Mouse (Mus musculus) heart, embryonic 14.5 days (tissue): ENCODE data around the gene Aftph. TPM values are rescaled to one million over a fixed set of nuclear protein-coding genes. Genes with fewer than 3 reads are reported as not detected.

Experiments used
- ATAC-seq: fragments of 200-750 bp; cut with Nextera tagmentation; 2 replicates; pipeline ENCODE4 v1.8.0; 2017; ENCODE audit warnings: low read depth, moderate TSS enrichment; ENCODE audit not compliant: insufficient number of reproducible peaks, insufficient read depth, low FRiP score
- H3K27ac ChIP-seq, 2 experiments: fragments of 200-500 bp in 1 of 2; fragments of 300-500 bp in 1 of 2; sonication (generic) in 1 of 2; replicated peaks in 1 of 2; 2 replicates each; pipeline ENCODE4 v1.5.1; 2012 to 2014; ENCODE audit warnings: low read depth in 2 of 2, low read length in 2 of 2, control low read depth in 1 of 2, mild to moderate bottlenecking in 1 of 2, mixed read lengths in 1 of 2; ENCODE audit not compliant: control insufficient read depth in 1 of 2, insufficient read depth in 1 of 2
- H3K27me3 ChIP-seq: fragments of 300-500 bp; sonication (generic); 2 replicates; pipeline ENCODE4 v1.6.1; 2014; ENCODE audit warnings: mild to moderate bottlenecking, low read length, control low read depth; ENCODE audit not compliant: control insufficient read depth, insufficient read depth
- H3K36me3 ChIP-seq: fragments of 300-500 bp; sonication (generic); 2 replicates; pipeline ENCODE4 v1.6.1; 2014; ENCODE audit warnings: mild to moderate bottlenecking, control low read depth, low read length, mixed read lengths; ENCODE audit not compliant: control insufficient read depth, insufficient read depth
- H3K4me1 ChIP-seq, 2 experiments: fragments of 200-500 bp in 1 of 2; fragments of 300-500 bp in 1 of 2; sonication (generic) in 1 of 2; 2 replicates each; pipeline ENCODE4 v1.6.1; 2012 to 2014; ENCODE audit warnings: low read length in 2 of 2, control low read depth in 1 of 2, mixed read lengths in 1 of 2; ENCODE audit not compliant: control insufficient read depth in 2 of 2, insufficient read depth in 2 of 2
- H3K4me2 ChIP-seq: fragments of 300-500 bp; sonication (generic); 2 replicates; pipeline ENCODE4 v1.6.1; 2014; ENCODE audit warnings: mild to moderate bottlenecking, low read length
- H3K4me3 ChIP-seq, 2 experiments: fragments of 200-500 bp in 1 of 2; fragments of 300-500 bp in 1 of 2; sonication (generic) in 1 of 2; 2 replicates each; pipeline ENCODE4 v1.5.1; 2012 to 2014; ENCODE audit warnings: low read length in 2 of 2, mild to moderate bottlenecking in 2 of 2, control low read depth in 1 of 2, low read depth in 1 of 2, moderate library complexity in 1 of 2; ENCODE audit not compliant: control insufficient read depth in 1 of 2, insufficient read depth in 1 of 2
- H3K9ac ChIP-seq: fragments of 300-500 bp; sonication (generic); 2 replicates; pipeline ENCODE4 v1.6.1; 2014; ENCODE audit warnings: mild to moderate bottlenecking, low read length
- H3K9me3 ChIP-seq: fragments of 300-500 bp; sonication (generic); 2 replicates; pipeline ENCODE4 v1.6.1; 2016; ENCODE audit warnings: low read length, control low read depth; ENCODE audit not compliant: control insufficient read depth
- WGBS: fragments of 180-500 bp; shearing (Covaris S2); extraction: QIAGEN DNeasy Blood & Tissue Kit; methylation state at CpG from one replicate; pipeline ENCODE4 v1.1.7; 2014; 5-methylcytosine and 5-hydroxymethylcytosine counted together
- polyA plus RNA-seq: library from polyadenylated mRNA; unstranded; fragments of >200 nt; fragmentation: Nextera tagmentation; extraction: Ambion mirVana; gene quantifications from 2 replicates; pipeline ENCODE4 v1.2.1, GENCODE M21; 2014

The Aftph gene
- polyA plus RNA-seq, 1 experiment from 2014 or later, result 11.2 TPM

DNA sequence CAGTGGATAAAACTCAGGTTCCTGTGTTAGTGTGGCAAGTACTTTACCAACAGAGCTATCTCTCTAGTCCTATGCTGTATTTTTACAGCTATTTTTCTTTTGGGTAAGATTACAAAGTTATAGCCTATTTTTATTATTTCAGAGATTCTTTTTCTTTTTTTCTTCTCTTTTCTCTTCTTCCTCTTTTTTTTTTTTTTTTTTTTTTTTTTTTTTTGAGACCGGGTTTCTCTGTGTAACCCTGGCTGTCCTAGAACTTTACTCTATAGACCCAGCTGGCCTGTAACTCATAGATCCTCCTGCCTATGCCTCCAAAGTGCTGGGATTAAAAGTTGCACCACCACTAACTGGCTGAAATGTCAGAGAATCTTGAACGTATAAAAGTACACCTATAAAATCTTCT is 13.3 kb downstream of the Aftph start:
- Histone ChIP-seq H3K27ac (no peak overlapping the region), H3K36me3 (peaks cover 26% of the 10 kb centered on the region), H3K9ac (no peak overlapping the region), H3K4me3 (no peak overlapping the region), H3K9me3 (no peaks in the 10 kb centered on the region), H3K4me1 (no peaks in the 10 kb centered on the region), H3K4me2 (no peak overlapping the region), H3K27me3 (no peaks in the 10 kb centered on the region)
- no peak for ATAC-seq
- 99% methylated on average over 2 of the region's 2 CpGs for WGBS

GRCm38 (mm10) chr11:20723572-20723971 is 17.8 kb downstream of the Aftph start:
- Histone ChIP-seq H3K4me3 (no peak overlapping the region), H3K9ac (no peak overlapping the region), H3K9me3 (no peaks in the 10 kb centered on the region), H3K27me3 (no peaks in the 10 kb centered on the region), H3K4me1 (no peaks in the 10 kb centered on the region), H3K36me3 (peaks cover 33% of the 10 kb centered on the region), H3K27ac (no peak overlapping the region), H3K4me2 (no peak overlapping the region)
- no peak for ATAC-seq
- 74% methylated on average over 5 of the region's 5 CpGs for WGBS

- no peak for ATAC-seq
- no peak overlapping the region for H3K4me3 ChIP-seq
- H3K27me3 ChIP-seq, result no peaks in the 10 kb centered on the region
- H3K9me3 ChIP-seq, result no peaks in the 10 kb centered on the region
- H3K4me1 ChIP-seq, result 0 out of 4 replicates have a peak, but pooled peaks cover 0 to 7% of the 10 kb centered on the region in 2 experiments
- H3K4me2 ChIP-seq, result no peak overlapping the region
- WGBS, result 73% methylated on average over 9 of the region's 9 CpGs
- H3K27ac ChIP-seq, result no peak overlapping the region
- no peak overlapping the region for H3K9ac ChIP-seq
- H3K36me3 ChIP-seq, result peaks cover 13% of the 10 kb centered on the region
Measured at GRCm38 (mm10) chr11:20712068-20712671, 29.2 kb downstream of the Aftph start.

GRCm38 (mm10) chr11:20691000-20691399 is 50.4 kb downstream of the Aftph start:
- no peak for ATAC-seq
- 6% methylated on average over 4 of the region's 4 CpGs for WGBS
- no peaks in the 10 kb centered on the region for H3K27me3 ChIP-seq

GRCm38 (mm10) chr11:20681679-20682078 is 59.7 kb downstream of the Aftph start:
- Histone ChIP-seq H3K36me3 (peaks cover 19% of the 10 kb centered on the region; the same call in 1 of the 2 replicates), H3K9ac (no peak overlapping the region), H3K4me1 (no peaks in the 10 kb centered on the region), H3K9me3 (no peaks in the 10 kb centered on the region), H3K4me3 (no peak overlapping the region), H3K27me3 (no peaks in the 10 kb centered on the region), H3K4me2 (no peak overlapping the region), H3K27ac (no peak overlapping the region)
- WGBS, result 76% methylated on average over 5 of the region's 5 CpGs
- ATAC-seq, result no peak

More at GRCm38 (mm10) chr11:20691000-20691399, 50.4 kb downstream of the Aftph start:
- Histone ChIP-seq H3K9me3 (no peaks in the 10 kb centered on the region), H3K4me3 (no peak overlapping the region), H3K36me3 (peaks cover 27% of the 10 kb centered on the region; the same call in 1 of the 2 replicates), H3K27ac (no peak overlapping the region), H3K4me1 (no peaks in the 10 kb centered on the region), H3K9ac (no peak overlapping the region), H3K4me2 (no peak overlapping the region)

DNA sequence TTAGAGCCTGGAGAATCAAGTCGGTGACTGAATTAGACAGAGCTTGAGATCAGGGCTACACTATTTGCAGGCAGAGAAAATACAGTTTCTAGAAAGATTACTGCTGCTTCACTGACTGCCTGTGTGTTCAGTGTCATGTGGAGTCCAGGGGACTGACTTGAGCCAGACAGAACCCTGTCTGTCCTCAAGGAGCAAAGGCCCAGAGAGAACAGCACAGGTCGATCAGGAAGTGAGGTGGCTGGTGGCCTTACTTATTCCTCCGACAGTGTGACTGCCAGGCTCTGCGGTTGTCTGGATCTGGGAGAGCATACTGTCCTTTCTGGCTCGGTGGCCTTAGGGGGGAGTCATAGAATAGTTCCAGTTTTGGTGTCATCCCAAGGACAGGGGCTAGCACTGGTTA is 60.6 kb downstream of the Aftph start:
- Histone ChIP-seq H3K4me3 (no peak overlapping the region), H3K4me2 (no peak overlapping the region), H3K36me3 (peaks cover 13% of the 10 kb centered on the region; the same call in 1 of the 2 replicates), H3K27me3 (no peaks in the 10 kb centered on the region), H3K4me1 (no peaks in the 10 kb centered on the region), H3K9me3 (no peaks in the 10 kb centered on the region), H3K27ac (no peak overlapping the region), H3K9ac (no peak overlapping the region)
- 75% methylated on average over 5 of the region's 5 CpGs for WGBS
- ATAC-seq, result no peak

GRCm38 (mm10) chr11:20679396-20679795 is 62.0 kb downstream of the Aftph start:
- ATAC-seq, result no peak
- H3K9me3 ChIP-seq, result no peaks in the 10 kb centered on the region
- 82% methylated on average over 2 of the region's 2 CpGs for WGBS

DNA sequence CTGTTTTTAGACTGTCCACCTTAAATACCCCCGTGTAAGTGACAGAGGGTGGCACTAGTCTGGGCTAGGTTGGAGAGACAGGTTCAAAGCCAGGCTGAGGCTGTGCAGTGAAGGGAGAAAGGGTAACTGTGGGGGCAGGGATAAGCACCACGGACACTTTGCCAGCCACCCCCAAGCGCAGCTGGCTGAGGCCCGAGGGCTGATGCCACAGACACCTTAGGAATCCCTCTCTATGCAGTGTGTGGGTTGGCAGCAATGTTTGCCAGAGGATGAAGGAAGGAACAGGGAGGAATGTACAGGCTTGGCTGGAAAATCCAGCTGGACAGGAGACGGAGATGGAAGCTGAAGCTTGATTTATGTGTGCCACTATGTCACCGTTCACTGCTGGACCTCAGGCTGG is 68.9 kb downstream of the Aftph start:
- H3K9ac ChIP-seq, result no peak overlapping the region
- WGBS, result 71% methylated on average over 6 of the region's 6 CpGs

More at GRCm38 (mm10) chr11:20679396-20679795, 62.0 kb downstream of the Aftph start:
- H3K27ac ChIP-seq, result no peak overlapping the region
- H3K4me3 ChIP-seq, result no peak overlapping the region
- H3K27me3 ChIP-seq, result no peaks in the 10 kb centered on the region
- peaks cover 5% of the 10 kb centered on the region; the same call in 1 of the 2 replicates for H3K36me3 ChIP-seq
- H3K4me1 ChIP-seq, result no peaks in the 10 kb centered on the region
- no peak overlapping the region for H3K4me2 ChIP-seq
- no peak overlapping the region for H3K9ac ChIP-seq

More for the DNA sequence above, 68.9 kb downstream of the Aftph start:
- Histone ChIP-seq H3K27me3 (no peaks in the 10 kb centered on the region), H3K4me3 (no peak overlapping the region), H3K4me2 (no peak overlapping the region), H3K27ac (no peak overlapping the region), H3K4me1 (no peaks in the 10 kb centered on the region; a peak in 1 of 4 replicates), H3K36me3 (no peaks in the 10 kb centered on the region), H3K9me3 (no peaks in the 10 kb centered on the region)
- ATAC-seq, result no peak
